Comparison of ENCODE assay signal across 12 mouse cellular contexts in the genomic region with DNA sequence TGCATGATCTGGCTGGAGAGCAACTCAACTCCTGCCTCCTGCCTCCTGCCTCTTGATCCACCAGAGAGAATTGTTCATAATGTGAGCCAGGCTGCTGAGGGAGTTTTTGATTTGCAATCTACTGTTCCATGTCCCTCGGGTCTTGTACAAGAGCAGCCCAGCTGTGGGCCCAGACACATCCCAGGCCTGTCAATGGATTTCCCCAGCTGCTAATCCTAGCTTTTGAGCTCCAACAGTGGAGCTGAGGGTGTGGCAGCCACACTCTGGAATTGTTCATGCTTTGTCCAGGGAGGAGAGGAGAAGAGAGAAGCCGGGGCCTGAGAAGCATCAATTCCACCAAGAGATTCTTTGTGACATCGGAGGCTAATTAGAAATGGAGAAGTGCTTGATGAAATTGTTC.
DNase-seq lines count a peak whose midpoint lies in the region; ATAC-seq and TF ChIP-seq lines count a peak whose summit lies in the region.
"Had no signal": no experiment of that assay in that cellular context is flagged by ENCODE, and none has a peak within 500 bp of the region (broad histone marks: within the 10 kb centered on the region; RNA-seq: fewer than 3 reads in every experiment).

No protein-coding gene starts in this region.

- no peak for ATAC-seq in hindbrain, embryonic 14.5 days (ENCODE audit: low FRiP score)
- no peak for ATAC-seq in hindbrain, embryonic 16.5 days
- ATAC-seq in forebrain, embryonic 16.5 days = no peak

- H3K4me3 ChIP-seq in hindbrain, embryonic 14.5 days (replicated peaks; ENCODE audit: low read length) = no peak overlapping the region
- no peak overlapping the region for H3K4me3 ChIP-seq in hindbrain, embryonic 16.5 days (ENCODE audit: low read length)
- H3K4me3 ChIP-seq in layer of hippocampus, adult 2 months = no peak overlapping the region
- H3K4me3 ChIP-seq in forebrain, embryonic 16.5 days (replicated peaks; ENCODE audit: low read length) = no peak overlapping the region
- H3K4me3 ChIP-seq: forebrain, embryonic 10.5 days; lung, embryonic 15.5 days had no signal

- 63% methylated on average over 3 of the region's 3 CpGs for WGBS in hindbrain, embryonic 14.5 days
- WGBS in hindbrain, embryonic 16.5 days = 49% methylated on average over 3 of the region's 3 CpGs
- WGBS in forebrain, embryonic 16.5 days = 45% methylated on average over 3 of the region's 3 CpGs

- H3K27me3 ChIP-seq in hindbrain, embryonic 14.5 days (ENCODE audit: control insufficient read depth, insufficient read depth, low read length) = no peaks in the 10 kb centered on the region
- H3K27me3 ChIP-seq in hindbrain, embryonic 16.5 days (replicated peaks; ENCODE audit: control insufficient read depth, insufficient read depth, low read length) = no peaks in the 10 kb centered on the region
- no peaks in the 10 kb centered on the region for H3K27me3 ChIP-seq in forebrain, embryonic 16.5 days (replicated peaks; ENCODE audit: control insufficient read depth, insufficient read depth, low read length)
- H3K27me3 ChIP-seq: CH12.LX; lung, embryonic 15.5 days had no signal

- no peak overlapping the region for H3K4me2 ChIP-seq in hindbrain, embryonic 14.5 days (replicated peaks)
- H3K4me2 ChIP-seq in hindbrain, embryonic 16.5 days (ENCODE audit: low read length) = no peak overlapping the region
- no peak overlapping the region for H3K4me2 ChIP-seq in forebrain, embryonic 16.5 days (ENCODE audit: low read length)
- H3K4me2 ChIP-seq: lung, embryonic 15.5 days had no signal

- H3K9me3 ChIP-seq in hindbrain, embryonic 14.5 days (ENCODE audit: control insufficient read depth, low read length) = no peaks in the 10 kb centered on the region
- no peaks in the 10 kb centered on the region for H3K9me3 ChIP-seq in hindbrain, embryonic 16.5 days (ENCODE audit: control insufficient read depth, low read length)
- no peaks in the 10 kb centered on the region for H3K9me3 ChIP-seq in forebrain, embryonic 16.5 days (ENCODE audit: control insufficient read depth, low read length)
- H3K9me3 ChIP-seq: forebrain, embryonic 10.5 days; lung, embryonic 15.5 days had no signal

- no peak for DNase-seq in hindbrain, embryonic 14.5 days (ENCODE audit: low spot score)
- peak; percentile 27 to 57 for DNase-seq in urinary bladder, postnatal 36 days (ENCODE audit: low spot score in 2 of 2)
- DNase-seq in urinary bladder, postnatal 25 days (ENCODE audit: low spot score) = no peak
- peak; percentile 45 to 50 for DNase-seq in heart, postnatal 14 days
- DNase-seq in layer of hippocampus, adult 2 months (ENCODE audit: low spot score in 2 of 2) = no peak
- DNase-seq: kidney, postnatal 25 days; left cerebral cortex, postnatal 4 days had no signal

- no peak overlapping the region for H3K9ac ChIP-seq in hindbrain, embryonic 14.5 days
- no peak overlapping the region for H3K9ac ChIP-seq in hindbrain, embryonic 16.5 days (ENCODE audit: low read depth, low read length)
- no peak overlapping the region for H3K9ac ChIP-seq in forebrain, embryonic 16.5 days (replicated peaks; ENCODE audit: low read depth, low read length)
- H3K9ac ChIP-seq: lung, embryonic 15.5 days had no signal

- intact Hi-C loops in heart, postnatal 14 days (cut with DNase I) = no loop called here

- no peak for TF ChIP-seq CTCF in layer of hippocampus, adult 2 months (conservative IDR thresholded peaks at IDR 0.05)

- no peaks in the 10 kb centered on the region; the same call in 1 of the 2 replicates for H3K4me1 ChIP-seq in hindbrain, embryonic 14.5 days (replicated peaks; ENCODE audit: control insufficient read depth, insufficient read depth, low read length)
- no peaks in the 10 kb centered on the region for H3K4me1 ChIP-seq in hindbrain, embryonic 16.5 days (ENCODE audit: control insufficient read depth, insufficient read depth, low read depth, low read length)
- H3K4me1 ChIP-seq in forebrain, embryonic 16.5 days (replicated peaks; ENCODE audit: control insufficient read depth, insufficient read depth, low read length) = no peaks in the 10 kb centered on the region; the same call in 1 of the 2 replicates

- H3K27ac ChIP-seq in hindbrain, embryonic 14.5 days = peak overlapping the region; percentile 35; the same call in 1 of the 2 replicates
- no peak overlapping the region for H3K27ac ChIP-seq in hindbrain, embryonic 16.5 days (ENCODE audit: low read depth, low read length)
- no peak overlapping the region for H3K27ac ChIP-seq in layer of hippocampus, adult 2 months
- no peak overlapping the region for H3K27ac ChIP-seq in forebrain, embryonic 16.5 days (ENCODE audit: low read length)
- H3K27ac ChIP-seq: forebrain, embryonic 10.5 days; lung, embryonic 15.5 days had no signal

- no peaks in the 10 kb centered on the region for H3K36me3 ChIP-seq in hindbrain, embryonic 14.5 days (replicated peaks; ENCODE audit: control insufficient read depth, insufficient read depth)
- H3K36me3 ChIP-seq in hindbrain, embryonic 16.5 days (ENCODE audit: control insufficient read depth, insufficient read depth, low read length) = no peaks in the 10 kb centered on the region
- H3K36me3 ChIP-seq in forebrain, embryonic 16.5 days (ENCODE audit: control insufficient read depth, insufficient read depth) = no peaks in the 10 kb centered on the region
- H3K36me3 ChIP-seq: forebrain, embryonic 10.5 days; lung, embryonic 15.5 days had no signal

Comparison
In these comparisons a context has a peak if more than half of its experiments do, and no peak if none do; other contexts are left out.
1. DNase-seq: peak in urinary bladder, postnatal 36 days (2 of 2) and heart, postnatal 14 days (2 of 2); none in hindbrain, embryonic 14.5 days (single experiment), urinary bladder, postnatal 25 days (single experiment) and layer of hippocampus, adult 2 months (0 of 2).